ENCODE assay signal across 8 mouse cellular contexts in the genomic region with DNA sequence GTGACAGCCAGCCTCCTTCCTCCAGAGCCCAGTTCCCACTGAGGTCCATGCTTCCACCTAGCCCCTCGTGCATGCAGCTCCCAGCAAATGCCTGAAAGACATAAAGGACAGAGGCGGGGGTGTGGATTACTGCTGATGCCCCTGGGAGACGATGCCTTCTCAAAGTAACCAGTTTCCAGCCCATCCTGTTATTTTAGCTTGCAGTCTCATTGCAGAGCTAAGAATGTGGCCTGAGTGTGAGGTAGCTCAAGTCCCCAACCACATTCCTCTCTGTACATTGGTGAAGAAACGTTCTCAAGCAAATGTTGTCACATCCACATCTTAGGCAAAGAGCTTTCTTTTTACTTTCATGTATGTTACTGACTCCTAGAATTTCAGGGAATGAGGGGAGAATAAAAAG. TPM values are rescaled to one million over a fixed set of nuclear protein-coding genes. Genes with fewer than 3 reads are reported as not detected.
DNase-seq lines count a peak whose midpoint lies in the region; ATAC-seq and TF ChIP-seq lines count a peak whose summit lies in the region.

Amotl1 (minus strand) TSS at position 101 of the 400 bp plus-strand sequence.

- TF ChIP-seq CTCF in gastrocnemius, adult 2 months (IDR thresholded peaks at IDR 0.05) = no peak

- intact Hi-C loops in gastrocnemius, adult 2 months (cut with DNase I) = no loop called here

- H3K27ac ChIP-seq in gastrocnemius, adult 2 months = peak within 1 kb of the TSS; percentile 88

- H3K4me3 ChIP-seq in gastrocnemius, adult 2 months = no peak within 1 kb of the TSS

- ATAC-seq in monocyte, adult 5-6 weeks (replicated peaks; ENCODE audit: insufficient number of reproducible peaks, low FRiP score, low TSS enrichment, poor library complexity, severe bottlenecking) = no peak
- no peak for ATAC-seq in erythroid progenitor cell, adult 5-6 weeks (replicated peaks; ENCODE audit: low FRiP score, poor library complexity, severe bottlenecking)

- no peak for DNase-seq in layer of hippocampus, adult 18-20 months (ENCODE audit: low spot score in 2 of 2)
- DNase-seq in layer of hippocampus, adult 9-10 months (ENCODE audit: low spot score) = no peak
- no peak for DNase-seq in adrenal gland, postnatal 14 days
- no peak for DNase-seq in gastrocnemius, adult 2 months
- DNase-seq in layer of hippocampus, postnatal 36 days = no peak
- DNase-seq in cerebellum, postnatal 10 days = no peak

RNA-seq across cellular contexts. Expression of gene Amotl1, which starts in this region (rescaled TPM):
- 10 to 100 TPM; 13.9 to 15.0 TPM for total RNA-seq in layer of hippocampus, adult 18-20 months (2021)
- 33.3 and 36.4 TPM in 2 replicates for total RNA-seq in adrenal gland, postnatal 14 days (2021)
- total RNA-seq in gastrocnemius, adult 2 months (2021) = 100 to 1,000 TPM; 397 to 399 TPM
- 10 to 100 TPM; 14.3 to 16.1 TPM for total RNA-seq in layer of hippocampus, postnatal 36 days (2021)
- total RNA-seq in monocyte, adult 5-6 weeks (2017) = not detected in 3 replicates
- not detected in 2 replicates for total RNA-seq in erythroid progenitor cell, adult 5-6 weeks (2015; ENCODE audit: low replicate concordance)
- 0.13 and 0.53 TPM in 2 replicates for total RNA-seq in erythroid progenitor cell, adult 5-6 weeks (2017; ENCODE audit: low replicate concordance)

Comparison
In these comparisons a context has a peak if more than half of its experiments do, and no peak if none do; other contexts are left out.
1. RNA of gene Amotl1 (total RNA-seq): 397 to 399 TPM in gastrocnemius, adult 2 months; 33.3 to 36.4 TPM in adrenal gland, postnatal 14 days, 14.3 to 16.1 TPM in layer of hippocampus, postnatal 36 days, 13.9 to 15.0 TPM in layer of hippocampus, adult 18-20 months, 0.13 to 0.53 TPM in erythroid progenitor cell, adult 5-6 weeks and not detected in monocyte, adult 5-6 weeks; every median in the first group is over 10 times any median in the second.